Mouse (Mus musculus): ENCODE results near the gene Ap1m2. TPM values are rescaled to one million over a fixed set of nuclear protein-coding genes. Genes with fewer than 3 reads are reported as not detected.
"Not testable (repeated sequence)": the region's sequence is repeated elsewhere in the genome, so short reads cannot be mapped to it uniquely, and the experiment has no call there.

The Ap1m2 gene
- polyA plus RNA-seq, 1 experiment from 2014 or later, result 4.8 TPM

- Histone ChIP-seq H3K4me3 (no peak overlapping the region), H3K27ac (no peak overlapping the region), H3K27me3 (ENCODE audit: insufficient read depth, poor library complexity, severe bottlenecking) (no peaks in the 10 kb centered on the region), H3K36me3 (peaks cover 99% of the 10 kb centered on the region), H3K9me3 (no peaks in the 10 kb centered on the region), H3K4me1 (replicated peaks) (no peaks in the 10 kb centered on the region)
- 90% methylated on average over 12 of the region's 12 CpGs for WGBS
- no peak for DNase-seq (ENCODE audit: low spot score)
Measured at GRCm38 (mm10) chr9:21275727-21276126, 36.4 kb downstream of the Ap1m2 start.

DNA sequence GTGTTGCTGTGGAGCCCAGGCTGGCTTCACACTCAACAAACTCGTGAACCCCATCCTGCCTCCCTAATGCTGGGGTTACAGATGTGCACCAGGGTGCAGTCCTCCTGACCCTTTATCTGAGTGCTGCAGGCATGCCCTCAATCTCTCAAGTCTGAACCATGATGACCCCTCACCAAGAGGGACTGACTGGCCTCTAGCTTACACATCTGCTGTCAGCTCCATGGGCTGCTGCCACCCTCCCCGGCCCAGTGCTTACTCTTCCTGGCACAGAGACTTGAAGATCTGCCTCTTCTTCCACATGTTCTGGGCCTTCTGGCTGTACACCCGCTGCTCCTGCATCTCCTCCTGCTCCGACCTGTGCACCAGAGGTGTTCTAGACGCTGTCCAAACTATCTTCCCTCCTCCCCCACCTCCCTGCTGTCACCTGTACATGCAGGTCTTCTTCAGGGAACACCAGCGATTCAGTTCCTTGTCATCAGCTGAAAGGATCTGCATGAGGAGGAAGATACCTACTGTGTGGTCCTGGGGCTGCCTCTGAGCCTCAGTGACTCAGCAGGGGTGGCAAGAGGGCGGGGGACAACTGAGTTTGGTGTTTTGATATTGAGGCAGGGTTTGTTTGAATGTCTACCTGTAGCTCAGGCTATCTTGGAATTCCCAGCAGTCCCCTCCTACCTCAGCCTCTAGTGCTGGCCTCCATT, 37.0 kb downstream of the Ap1m2 start:
- no peak for DNase-seq (ENCODE audit: low spot score)
- Histone ChIP-seq H3K27me3 (ENCODE audit: insufficient read depth, poor library complexity, severe bottlenecking) (no peaks in the 10 kb centered on the region), H3K27ac (no peak overlapping the region), H3K4me3 (no peak overlapping the region), H3K9me3 (no peaks in the 10 kb centered on the region), H3K4me1 (replicated peaks) (no peaks in the 10 kb centered on the region), H3K36me3 (peaks cover 100% of the 10 kb centered on the region)
- WGBS, result 88% methylated on average over 7 of the region's 7 CpGs

DNA sequence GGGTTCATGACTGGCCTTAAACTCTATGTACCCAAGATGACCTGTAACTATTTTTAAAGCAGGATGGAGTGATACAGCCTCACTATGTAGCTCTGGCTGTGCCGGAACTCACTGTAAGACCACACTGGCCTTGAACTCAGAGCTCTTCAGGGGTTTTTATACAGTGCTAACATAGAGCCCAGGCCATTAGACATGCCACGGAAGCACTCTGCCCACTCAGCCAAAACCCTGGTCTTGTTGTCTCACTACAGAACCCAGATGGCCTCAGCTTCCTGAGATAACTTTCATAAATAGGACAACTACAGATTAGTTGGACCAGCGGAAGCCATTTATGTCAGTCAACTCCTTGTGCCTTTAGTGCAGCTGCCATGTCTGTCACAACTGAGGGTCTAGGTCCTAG, 37.8 kb downstream of the Ap1m2 start:
- no peaks in the 10 kb centered on the region for H3K9me3 ChIP-seq
- no peak for DNase-seq (ENCODE audit: low spot score)
- no peak overlapping the region for H3K27ac ChIP-seq
- 97% methylated on average over 3 of the region's 3 CpGs for WGBS
- H3K4me3 ChIP-seq, result no peak overlapping the region
- no peaks in the 10 kb centered on the region for H3K27me3 ChIP-seq (ENCODE audit: insufficient read depth, poor library complexity, severe bottlenecking)
- H3K36me3 ChIP-seq, result peaks cover 100% of the 10 kb centered on the region
- H3K4me1 ChIP-seq (replicated peaks), result no peaks in the 10 kb centered on the region

DNA sequence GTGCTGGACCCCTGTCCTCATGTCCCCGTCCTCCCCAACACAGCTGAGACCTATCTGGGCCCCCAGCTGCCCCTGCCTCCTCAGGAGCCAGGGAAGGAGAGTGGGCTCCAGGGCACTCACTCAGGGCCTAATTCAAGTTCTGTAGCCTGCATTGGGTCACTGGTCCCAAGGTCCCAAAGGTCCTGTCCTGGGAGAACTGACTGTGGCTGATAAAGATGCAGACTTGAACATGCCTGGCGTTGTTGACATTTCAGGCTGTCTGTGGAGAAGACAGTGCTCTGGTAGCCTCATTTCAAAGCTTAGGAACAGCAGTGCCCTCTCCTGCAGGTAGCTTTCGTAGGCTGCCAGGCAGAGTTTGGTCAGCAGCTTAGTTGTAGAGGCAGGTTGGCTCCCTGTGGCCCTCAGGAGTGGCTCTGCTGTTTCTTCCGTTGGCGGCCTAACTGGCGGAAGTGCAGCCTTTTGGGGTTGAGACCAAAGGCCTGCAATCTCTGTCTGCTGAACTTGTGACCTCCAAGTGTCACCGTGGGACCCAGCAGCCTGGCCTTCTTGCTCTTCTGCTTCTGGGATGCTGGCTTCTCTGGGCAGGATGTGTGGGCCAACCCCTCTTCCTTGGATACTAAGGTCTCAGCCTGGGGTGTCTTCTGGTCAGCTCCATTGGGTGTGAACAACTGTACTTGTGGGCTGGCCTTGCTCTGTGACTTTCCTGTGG, 38.5 kb downstream of the Ap1m2 start:
- DNase-seq (ENCODE audit: low spot score), result no peak
- Histone ChIP-seq H3K9me3 (no peaks in the 10 kb centered on the region), H3K27ac (no peak overlapping the region), H3K4me3 (no peak overlapping the region), H3K27me3 (ENCODE audit: insufficient read depth, poor library complexity, severe bottlenecking) (no peaks in the 10 kb centered on the region), H3K36me3 (peaks cover 100% of the 10 kb centered on the region), H3K4me1 (replicated peaks) (no peaks in the 10 kb centered on the region)
- WGBS, result 90% methylated on average over 7 of the region's 7 CpGs

DNA sequence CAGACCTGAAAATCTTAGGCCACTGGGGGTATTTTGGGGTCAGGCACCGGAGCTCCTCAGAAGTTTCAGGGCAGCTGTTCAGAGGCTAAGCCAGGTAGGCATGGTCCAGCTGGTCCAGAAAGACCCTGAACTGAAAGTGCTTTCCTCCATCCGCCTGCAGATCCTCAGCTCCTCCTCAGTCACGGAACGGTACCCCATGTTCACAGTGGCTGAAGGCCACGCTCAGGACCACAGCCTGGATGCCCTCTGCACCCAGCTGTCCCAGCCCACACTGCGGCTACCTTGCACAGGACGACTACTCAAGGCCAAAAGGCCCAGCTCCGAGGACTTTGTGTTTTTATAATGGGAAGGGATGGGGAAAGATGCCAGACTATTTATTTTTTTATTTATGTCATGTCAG, 39.0 kb downstream of the Ap1m2 start:
- no peaks in the 10 kb centered on the region for H3K4me1 ChIP-seq (replicated peaks)
- DNase-seq (ENCODE audit: low spot score), result no peak
- WGBS, result 88% methylated on average over 8 of the region's 8 CpGs
- H3K9me3 ChIP-seq, result no peaks in the 10 kb centered on the region
- H3K36me3 ChIP-seq, result peaks cover 100% of the 10 kb centered on the region
- H3K27me3 ChIP-seq (ENCODE audit: insufficient read depth, poor library complexity, severe bottlenecking), result no peaks in the 10 kb centered on the region
- no peak overlapping the region for H3K4me3 ChIP-seq
- no peak overlapping the region for H3K27ac ChIP-seq

- H3K36me3 ChIP-seq, result peaks cover 100% of the 10 kb centered on the region
- H3K27me3 ChIP-seq (ENCODE audit: insufficient read depth, poor library complexity, severe bottlenecking), result no peaks in the 10 kb centered on the region
- H3K4me3 ChIP-seq, result no peak overlapping the region
- no peaks in the 10 kb centered on the region for H3K9me3 ChIP-seq
- H3K4me1 ChIP-seq (replicated peaks), result no peaks in the 10 kb centered on the region
- no peak overlapping the region for H3K27ac ChIP-seq
- WGBS, result 92% methylated on average over 9 of the region's 9 CpGs
- DNase-seq (ENCODE audit: low spot score), result no peak
Measured at GRCm38 (mm10) chr9:21272391-21272790, 39.7 kb downstream of the Ap1m2 start.

DNA sequence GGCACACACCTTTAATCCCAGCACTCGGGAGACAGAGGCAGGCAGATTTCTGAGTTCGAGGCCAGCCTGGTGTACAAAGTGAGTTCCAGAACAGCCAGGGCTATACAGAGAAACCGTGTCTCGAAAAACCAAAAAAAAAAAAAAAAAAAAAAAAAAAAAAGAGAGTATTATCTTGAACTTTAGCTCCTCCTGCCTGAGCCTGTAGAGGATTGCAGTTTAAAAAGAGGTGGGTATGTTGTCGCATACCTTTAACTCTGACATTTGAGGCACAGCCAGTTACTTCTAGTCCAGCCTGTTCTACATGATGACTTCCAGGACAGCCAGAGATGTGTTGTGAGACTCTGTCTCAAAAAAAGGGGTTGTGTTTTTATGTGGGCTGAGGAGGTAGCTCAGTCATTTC, 42.5 kb downstream of the Ap1m2 start:
- Histone ChIP-seq H3K36me3 (peaks cover 82% of the 10 kb centered on the region), H3K4me1 (replicated peaks) (peaks cover 19% of the 10 kb centered on the region)
- DNase-seq (ENCODE audit: low spot score); H3K9me3 ChIP-seq; H3K27ac ChIP-seq; H3K4me3 ChIP-seq; H3K27me3 ChIP-seq (ENCODE audit: insufficient read depth, poor library complexity, severe bottlenecking): not testable (repeated sequence)
- 87% methylated on average over 5 of the region's 5 CpGs for WGBS

GRCm38 (mm10) chr9:21268305-21268704, 43.8 kb downstream of the Ap1m2 start:
- no peaks in the 10 kb centered on the region for H3K27me3 ChIP-seq (ENCODE audit: insufficient read depth, poor library complexity, severe bottlenecking)
- no peak overlapping the region for H3K4me3 ChIP-seq
- no peaks in the 10 kb centered on the region for H3K9me3 ChIP-seq
- no peak overlapping the region for H3K27ac ChIP-seq
- peaks cover 23% of the 10 kb centered on the region for H3K4me1 ChIP-seq (replicated peaks)
- peaks cover 69% of the 10 kb centered on the region for H3K36me3 ChIP-seq
- DNase-seq (ENCODE audit: low spot score), result no peak
- WGBS, result 93% methylated on average over 16 of the region's 16 CpGs

GRCm38 (mm10) chr9:21266889-21267288, 45.2 kb downstream of the Ap1m2 start:
- H3K27me3 ChIP-seq (ENCODE audit: insufficient read depth, poor library complexity, severe bottlenecking), result no peaks in the 10 kb centered on the region
- H3K4me3 ChIP-seq, result peak overlapping the region; percentile 93
- no peak overlapping the region for H3K27ac ChIP-seq
- H3K4me1 ChIP-seq (replicated peaks), result peaks cover 23% of the 10 kb centered on the region
- DNase-seq (ENCODE audit: low spot score), result no peak
- WGBS, result 93% methylated on average over 5 of the region's 5 CpGs
- H3K36me3 ChIP-seq, result peaks cover 55% of the 10 kb centered on the region
- no peaks in the 10 kb centered on the region for H3K9me3 ChIP-seq

DNA sequence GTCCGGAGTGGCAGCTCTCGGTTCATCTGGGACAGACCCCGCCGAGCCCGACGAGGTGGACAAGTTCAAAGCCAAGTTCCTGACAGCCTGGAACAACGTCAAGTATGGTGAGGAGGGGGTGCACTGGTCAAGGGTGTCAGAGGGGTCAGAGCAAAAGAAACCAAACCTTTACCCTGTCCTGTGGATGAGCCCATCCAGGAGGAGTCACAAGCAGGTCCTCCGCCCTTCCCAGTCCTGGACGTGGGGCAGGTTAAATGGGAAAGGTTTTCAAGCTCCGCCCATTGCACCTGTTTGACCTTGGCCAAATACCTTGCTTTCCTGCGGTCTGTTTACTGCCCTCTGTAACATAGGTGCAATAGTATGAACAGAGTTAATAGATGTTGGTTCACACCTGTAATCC, 46.5 kb downstream of the Ap1m2 start:
- WGBS, result 7% methylated on average over 11 of the region's 11 CpGs
- DNase-seq (ENCODE audit: low spot score), result no peak
- Histone ChIP-seq H3K4me1 (replicated peaks) (peaks cover 23% of the 10 kb centered on the region), H3K27ac (peak overlapping the region; percentile 94), H3K27me3 (ENCODE audit: insufficient read depth, poor library complexity, severe bottlenecking) (no peaks in the 10 kb centered on the region), H3K4me3 (peak overlapping the region; percentile 93), H3K36me3 (peaks cover 42% of the 10 kb centered on the region), H3K9me3 (no peaks in the 10 kb centered on the region)

DNA sequence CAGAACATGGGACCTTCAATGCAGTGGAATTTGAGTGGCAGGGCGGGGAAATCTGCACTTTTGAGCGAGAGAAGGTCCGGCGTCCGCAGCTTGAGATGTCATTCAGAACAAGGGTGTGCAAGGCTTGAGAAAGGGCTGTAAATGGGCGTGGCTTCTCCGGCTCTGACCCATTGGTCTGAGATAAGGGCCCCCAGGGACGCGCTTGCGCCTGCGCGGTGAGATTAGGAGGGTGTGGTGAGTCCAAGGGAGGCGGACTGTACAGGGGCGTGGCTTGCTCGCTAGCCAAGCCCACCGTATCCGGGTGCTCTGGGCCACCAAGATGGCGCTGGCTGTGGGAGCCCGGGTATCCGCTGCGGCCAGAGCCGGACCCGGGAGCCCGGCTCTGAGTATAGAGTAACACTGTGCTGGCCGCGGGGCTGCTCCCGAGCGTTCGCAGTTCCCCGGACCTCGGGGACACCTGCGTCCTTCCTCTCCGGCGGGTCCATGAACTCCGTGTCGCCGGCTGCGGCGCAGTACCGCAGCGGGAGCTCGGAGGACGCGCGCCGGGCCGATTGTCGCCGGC, 47.1 kb downstream of the Ap1m2 start, which contains the start of gene Atg4d:
Gene Atg4d (plus strand): TSS at position 294 of the 562 bp plus-strand sequence.
- Histone ChIP-seq H3K36me3 (peaks cover 37% of the 10 kb centered on the region), H3K4me3 (peak within 1 kb of the TSS; percentile 93), H3K27ac (peak within 1 kb of the TSS; percentile 94), H3K4me1 (replicated peaks) (peaks cover 23% of the 10 kb centered on the region), H3K27me3 (ENCODE audit: insufficient read depth, poor library complexity, severe bottlenecking) (0 out of 2 replicates have a peak, but pooled peaks cover 5% of the 10 kb centered on the region), H3K9me3 (no peaks in the 10 kb centered on the region)
- under 1% methylated on average over 49 of the region's 49 CpGs for WGBS
- peak; percentile 99 for DNase-seq (ENCODE audit: low spot score)

- Histone ChIP-seq H3K9me3 (no peaks in the 10 kb centered on the region), H3K4me3 (peak overlapping the region; percentile 93), H3K4me1 (replicated peaks) (peaks cover 23% of the 10 kb centered on the region), H3K36me3 (peaks cover 30% of the 10 kb centered on the region), H3K27me3 (ENCODE audit: insufficient read depth, poor library complexity, severe bottlenecking) (0 out of 2 replicates have a peak, but pooled peaks cover 6% of the 10 kb centered on the region), H3K27ac (peak overlapping the region; percentile 94)
- 20% methylated on average over 17 of the region's 17 CpGs for WGBS
- no peak for DNase-seq (ENCODE audit: low spot score)
Measured at GRCm38 (mm10) chr9:21264272-21264999, 47.7 kb downstream of the Ap1m2 start.
